Mouse (Mus musculus): ENCODE data around the gene Gm10912. TPM values are rescaled to one million over a fixed set of nuclear protein-coding genes. Genes with fewer than 3 reads are reported as not detected.
"Not testable (repeated sequence)": the region's sequence is repeated elsewhere in the genome, so short reads cannot be mapped to it uniquely, and the experiment has no call there.

Gene Gm10912
- polyA plus RNA-seq, 1 experiment: not detected

DNA sequence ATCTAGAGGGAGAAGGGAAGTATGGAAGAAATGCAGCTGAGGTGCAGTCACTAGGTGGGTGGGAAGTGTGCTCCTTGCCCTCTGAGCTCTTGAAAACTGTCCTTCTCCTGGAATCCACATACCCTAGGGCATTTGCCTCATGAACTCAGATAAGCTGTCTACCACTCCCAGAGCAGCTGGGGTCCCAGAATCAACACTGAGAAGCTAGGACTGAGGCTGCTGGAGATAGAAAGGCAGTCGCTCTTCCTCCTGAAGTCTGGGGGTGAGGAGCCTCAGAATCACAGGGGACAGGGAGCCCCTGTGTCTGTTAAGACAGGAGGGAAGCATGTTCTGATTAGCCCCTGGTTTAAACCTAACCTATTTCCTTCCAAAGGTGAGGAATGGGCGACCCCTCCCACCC, 43.9 kb downstream of the Gm10912 start:
- Histone ChIP-seq H3K27me3 (ENCODE audit: control insufficient read depth) (no peaks in the 10 kb centered on the region), H3K4me3 (replicated peaks) (no peak overlapping the region), H3K9me3 (ENCODE audit: control insufficient read depth, low read length) (no peaks in the 10 kb centered on the region), H3K36me3 (ENCODE audit: control insufficient read depth) (peaks cover 61% of the 10 kb centered on the region), H3K4me1 (ENCODE audit: control insufficient read depth) (peaks cover 37% of the 10 kb centered on the region)
- no peak for TF ChIP-seq GATA1 (IDR thresholded peaks at IDR 0.05; ENCODE audit: low read length)
- no peak for TF ChIP-seq TAL1 (IDR thresholded peaks at IDR 0.05; ENCODE audit: low read length)

DNA sequence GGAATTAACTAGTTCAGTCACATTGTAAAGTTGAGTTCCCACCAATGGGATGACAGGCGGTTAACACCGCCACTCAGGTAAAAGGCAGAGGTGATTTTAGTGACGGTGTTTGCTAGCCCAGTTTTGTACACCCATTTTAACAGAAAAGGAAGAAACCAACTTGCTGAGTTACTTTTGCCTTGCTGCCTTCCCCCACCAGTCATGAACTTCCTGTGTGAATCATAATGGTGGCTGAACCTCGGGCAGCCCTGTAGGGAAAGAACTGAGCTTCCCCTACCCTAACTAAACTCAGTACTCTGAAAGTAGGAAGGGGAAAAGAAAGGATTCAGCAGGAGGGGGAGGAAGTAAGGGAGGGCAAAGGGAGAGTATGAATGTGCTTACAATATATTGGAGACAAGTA, 44.4 kb downstream of the Gm10912 start:
- no peaks in the 10 kb centered on the region for H3K27me3 ChIP-seq (ENCODE audit: control insufficient read depth)
- peaks cover 33% of the 10 kb centered on the region for H3K4me1 ChIP-seq (ENCODE audit: control insufficient read depth)
- H3K9me3 ChIP-seq (ENCODE audit: control insufficient read depth, low read length): no peaks in the 10 kb centered on the region
- no peak for TF ChIP-seq TAL1 (IDR thresholded peaks at IDR 0.05; ENCODE audit: low read length)
- H3K4me3 ChIP-seq (replicated peaks): no peak overlapping the region
- H3K36me3 ChIP-seq (ENCODE audit: control insufficient read depth): peaks cover 60% of the 10 kb centered on the region

DNA sequence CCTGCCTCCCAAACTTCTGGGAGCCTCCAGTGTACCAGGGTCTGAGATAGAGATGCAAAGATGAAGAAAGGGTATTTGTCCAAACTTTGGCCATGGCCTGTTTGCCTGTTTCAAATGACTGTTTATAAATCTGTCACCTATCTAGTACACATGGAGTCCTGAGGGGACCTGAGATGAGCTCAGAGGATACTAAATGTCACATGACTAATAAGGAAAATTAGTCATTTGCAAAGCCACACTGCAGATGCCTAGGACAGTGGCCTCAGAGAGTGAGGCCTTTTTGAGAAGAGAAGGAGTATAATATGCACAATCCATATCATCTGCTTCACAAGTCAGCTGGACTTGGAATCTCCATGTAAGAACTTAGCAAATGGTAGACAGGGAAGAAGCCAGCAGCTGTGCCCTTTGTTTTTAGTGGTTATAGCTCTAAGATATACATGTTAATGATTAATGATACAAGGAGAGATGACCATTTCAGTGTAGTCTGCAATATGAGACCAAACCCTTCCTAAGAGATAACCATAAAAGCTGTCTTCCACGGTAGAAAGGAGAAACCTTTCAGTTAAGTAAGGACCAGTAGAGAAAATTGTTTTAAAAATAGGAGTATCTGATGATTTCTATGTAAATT, 45.7 kb downstream of the Gm10912 start:
- Histone ChIP-seq H3K36me3 (ENCODE audit: control insufficient read depth) (peaks cover 50% of the 10 kb centered on the region), H3K4me1 (ENCODE audit: control insufficient read depth) (peaks cover 26% of the 10 kb centered on the region)
- H3K9me3 ChIP-seq (ENCODE audit: control insufficient read depth, low read length); H3K4me3 ChIP-seq (replicated peaks); H3K27me3 ChIP-seq (ENCODE audit: control insufficient read depth): not testable (repeated sequence)

DNA sequence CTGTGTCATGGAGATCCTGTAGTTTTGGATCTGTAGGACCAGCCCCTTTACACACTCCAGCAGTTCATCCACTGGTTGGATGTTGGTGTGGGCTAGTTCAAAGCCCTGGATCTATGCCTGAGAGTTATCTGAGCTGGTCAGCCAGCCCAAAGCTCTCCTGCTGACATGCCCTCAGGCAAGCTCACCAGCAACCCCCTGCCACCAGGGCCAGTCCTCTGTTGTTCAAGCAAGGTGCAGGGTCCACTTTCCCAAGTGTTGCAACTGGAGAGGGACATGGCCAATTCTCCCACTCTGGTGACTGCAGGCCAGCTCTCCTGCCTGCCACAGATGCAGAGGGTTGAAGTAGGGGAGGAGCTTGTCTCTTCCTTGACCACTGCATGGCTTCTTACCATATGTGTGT, 47.9 kb downstream of the Gm10912 start:
- not testable (repeated sequence) for H3K27me3 ChIP-seq (ENCODE audit: control insufficient read depth); H3K9me3 ChIP-seq (ENCODE audit: control insufficient read depth, low read length); H3K4me3 ChIP-seq (replicated peaks)
- Histone ChIP-seq H3K36me3 (ENCODE audit: control insufficient read depth) (peaks cover 50% of the 10 kb centered on the region), H3K4me1 (ENCODE audit: control insufficient read depth) (peaks cover 26% of the 10 kb centered on the region)

DNA sequence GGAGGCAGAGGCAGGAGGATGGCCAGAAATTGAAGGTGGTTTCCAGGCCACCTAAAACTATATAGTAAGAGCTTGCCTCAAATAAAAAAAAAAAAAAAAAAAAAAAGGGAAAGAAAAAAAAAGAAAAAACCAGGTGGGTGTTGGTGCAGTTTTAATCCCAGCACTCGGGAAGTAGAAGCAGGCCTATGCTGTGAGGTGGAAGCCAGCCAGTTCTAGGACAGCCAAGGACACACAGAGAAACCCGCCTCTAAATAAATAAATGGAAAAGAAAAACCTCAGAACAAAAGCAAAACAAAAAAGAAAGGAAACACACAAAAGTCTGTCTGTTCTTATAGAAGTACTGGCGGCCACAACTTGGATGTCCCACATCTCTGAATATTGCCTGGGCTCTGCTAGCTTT, 49.3 kb downstream of the Gm10912 start:
- TF ChIP-seq GATA1 (IDR thresholded peaks at IDR 0.05; ENCODE audit: low read length): no peak
- peaks cover 54% of the 10 kb centered on the region for H3K36me3 ChIP-seq (ENCODE audit: control insufficient read depth)
- no peaks in the 10 kb centered on the region for H3K9me3 ChIP-seq (ENCODE audit: control insufficient read depth, low read length)

More for the DNA sequence above, 49.3 kb downstream of the Gm10912 start:
- Histone ChIP-seq H3K4me1 (ENCODE audit: control insufficient read depth) (peaks cover 30% of the 10 kb centered on the region), H3K4me3 (replicated peaks) (no peak overlapping the region), H3K27me3 (ENCODE audit: control insufficient read depth) (no peaks in the 10 kb centered on the region)

Other genes with a start within 250 kb of the Gm10912 start
- gene Lmo2, start 107.8 kb upstream of the Gm10912 start, polyA plus RNA-seq (2012): 141 and 161 TPM in 2 replicates
- 0.70 and 0.79 TPM in 2 replicates for gene Fbxo3, start 38.1 kb upstream of the Gm10912 start, polyA plus RNA-seq (2012)
- not detected in 2 replicates for gene 4931422A03Rik, start 37.5 kb upstream of the Gm10912 start, polyA plus RNA-seq (2012)
- not detected in 2 replicates for gene Gm10799, start 2.7 kb downstream of the Gm10912 start, polyA plus RNA-seq (2012)
- gene Cd59b, start 4.0 kb downstream of the Gm10912 start, polyA plus RNA-seq (2012): 0.14 and 0.31 TPM in 2 replicates
- gene Cd59a, start 30.0 kb downstream of the Gm10912 start, polyA plus RNA-seq (2012): 2.0 and 2.5 TPM in 2 replicates
- gene A930018P22Rik, start 56.9 kb downstream of the Gm10912 start, polyA plus RNA-seq (2012): 0.86 and 0.96 TPM in 2 replicates

All from erythroblast, embryonic 14.5 days (primary cell).